Mouse (Mus musculus) embryonic fibroblast, embryonic 13.5 days (primary cell): ENCODE measurements around the gene 7530416G11Rik.

Experiments used
- CTCF ChIP-seq: IDR thresholded peaks from 2 replicates; pipeline ENCODE4 v1.5.1; 2011; ENCODE audit warnings: mild to moderate bottlenecking, control low read depth, low read length, moderate library complexity, borderline replicate concordance; ENCODE audit not compliant: insufficient read depth
- POLR2A ChIP-seq: IDR thresholded peaks from 2 replicates; pipeline ENCODE4 v1.6.1; 2011; ENCODE audit warnings: low read depth, mild to moderate bottlenecking, control low read depth, low read length, moderate library complexity

DNA sequence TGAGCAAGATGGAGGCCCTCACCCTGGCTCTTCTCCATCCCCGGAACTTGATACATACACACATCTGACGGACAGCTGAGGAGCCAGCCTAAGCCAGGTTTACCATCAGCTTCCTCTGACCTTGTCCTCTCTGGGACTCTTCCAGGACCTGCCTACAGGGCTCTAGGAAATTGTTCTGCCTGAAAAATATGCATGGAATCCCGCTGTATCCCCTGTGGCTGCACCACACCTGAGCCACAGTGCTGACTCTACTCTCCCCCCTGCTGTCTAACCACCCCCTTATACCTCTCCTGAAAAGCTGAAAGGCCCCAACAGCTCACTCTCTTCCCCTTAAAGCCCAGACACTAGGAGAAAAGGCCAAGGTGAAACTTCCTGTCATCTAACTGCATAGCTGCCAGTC, 26.9 kb upstream of the 7530416G11Rik start:
- TF ChIP-seq POLR2A (no peak), CTCF (no peak)
